Mouse (Mus musculus): ENCODE measurements around the gene Tes3-ps.

Gene Tes3-ps

DNA sequence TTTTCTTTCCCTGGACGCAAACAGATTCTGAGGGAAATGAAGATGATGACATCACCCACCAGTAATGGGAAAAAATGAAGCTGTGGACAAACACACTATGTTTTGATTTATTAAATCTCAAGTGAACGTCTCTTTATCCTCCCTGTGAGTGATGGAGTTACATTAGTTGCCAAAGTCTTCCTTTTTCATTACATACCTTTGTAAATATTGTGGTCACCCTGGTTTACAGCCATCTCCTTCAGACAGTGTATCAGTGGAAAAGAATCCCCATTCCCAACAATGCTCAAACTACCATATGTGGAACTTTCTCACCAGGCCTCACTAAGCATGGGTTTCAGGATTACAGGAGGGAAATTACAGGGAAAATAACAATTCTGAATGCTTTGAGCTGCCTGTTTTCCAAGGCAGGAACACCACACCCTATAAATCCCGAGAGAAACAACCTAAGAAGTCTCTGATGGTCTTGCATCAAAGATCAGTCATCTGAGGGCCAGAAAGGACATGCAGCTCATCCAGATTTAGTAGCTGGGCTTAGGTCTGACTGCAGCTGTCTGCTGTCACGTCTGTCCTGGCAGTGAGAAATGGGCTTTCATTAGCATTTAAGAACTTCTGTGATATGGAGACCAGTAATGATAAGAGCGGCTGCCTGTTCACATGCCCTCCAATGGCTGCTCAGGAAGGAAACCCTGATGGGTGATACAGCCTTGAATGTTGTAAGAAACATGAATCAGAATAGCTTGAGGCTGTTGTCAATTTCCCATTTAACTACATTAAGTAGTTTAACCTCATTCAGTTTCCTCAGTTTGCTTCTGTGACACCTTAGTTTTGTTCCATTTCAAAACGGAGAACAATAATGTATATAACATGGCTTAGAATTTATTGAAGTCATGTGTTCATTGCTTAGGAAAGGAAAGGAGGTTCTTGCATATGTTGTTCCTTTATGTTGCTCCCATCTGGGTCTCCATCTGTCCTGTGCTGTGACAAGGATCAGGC, at the start of gene Tes3-ps:
TSS of gene Tes3-ps (plus strand) at position 943 of the 993 bp plus-strand sequence.
- no peak for DNase-seq

DNA sequence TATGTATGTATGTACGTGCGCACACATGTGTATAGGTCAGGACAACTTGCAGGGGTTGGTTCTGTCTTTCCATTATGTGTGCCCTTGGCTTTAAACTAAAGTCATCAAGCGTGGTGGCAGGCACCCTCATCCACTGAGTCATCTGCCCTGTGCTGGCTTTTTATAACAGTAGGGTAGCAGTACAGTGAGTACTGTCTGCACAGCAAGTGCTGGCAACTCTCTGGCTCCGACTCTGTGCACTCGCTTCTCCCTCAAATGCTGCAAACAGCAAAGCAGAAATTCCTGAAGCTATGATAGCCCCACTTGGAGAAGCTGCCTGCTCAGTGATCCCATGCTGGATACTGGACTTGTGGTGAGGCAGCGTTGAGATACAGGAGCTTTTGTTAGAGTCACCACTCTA, 48.7 kb upstream of the Tes3-ps start:
- DNase-seq, result no peak

DNA sequence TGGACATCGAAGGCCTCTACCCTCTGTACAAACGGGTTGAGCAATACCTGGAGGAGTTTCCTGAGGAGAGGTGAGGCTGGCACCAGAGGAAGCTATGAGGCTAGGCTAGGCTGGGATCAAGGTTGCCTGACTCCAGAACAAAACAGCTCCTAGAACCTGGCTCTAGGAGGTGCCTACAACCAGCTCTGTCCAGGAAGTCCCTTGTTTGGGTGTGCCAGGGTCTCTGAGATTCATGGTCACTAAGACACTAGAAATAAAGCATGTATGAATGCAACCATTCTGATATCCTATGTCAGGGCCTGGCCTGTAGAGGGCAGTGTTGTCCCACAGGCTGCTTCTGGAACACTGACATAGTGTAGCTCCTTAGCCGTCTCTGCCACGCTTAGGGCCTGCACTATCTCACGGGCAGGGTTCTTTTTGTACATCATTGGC, 43.8 kb upstream of the Tes3-ps start:
- DNase-seq, result peak; percentile 68

DNA sequence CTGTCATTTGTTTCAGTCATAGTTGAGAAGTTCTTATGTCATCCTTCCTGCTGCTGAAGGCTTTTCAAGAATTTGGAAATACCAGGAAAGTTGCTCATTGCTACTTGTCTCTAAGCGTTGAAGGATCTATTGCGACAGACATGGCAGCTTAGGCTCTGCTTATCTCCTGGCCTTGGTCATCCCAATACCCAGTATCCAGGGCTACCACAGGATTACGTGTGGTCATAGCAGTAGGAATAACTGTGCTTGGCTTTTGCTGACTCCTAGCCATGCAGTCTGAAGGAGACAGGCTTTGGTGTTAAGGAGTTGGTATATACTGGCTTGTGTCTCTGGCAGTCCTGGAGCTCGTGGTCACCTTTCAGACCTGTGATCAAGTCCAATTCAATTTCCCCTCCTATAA, 32.8 kb upstream of the Tes3-ps start:
- no peak for DNase-seq

DNA sequence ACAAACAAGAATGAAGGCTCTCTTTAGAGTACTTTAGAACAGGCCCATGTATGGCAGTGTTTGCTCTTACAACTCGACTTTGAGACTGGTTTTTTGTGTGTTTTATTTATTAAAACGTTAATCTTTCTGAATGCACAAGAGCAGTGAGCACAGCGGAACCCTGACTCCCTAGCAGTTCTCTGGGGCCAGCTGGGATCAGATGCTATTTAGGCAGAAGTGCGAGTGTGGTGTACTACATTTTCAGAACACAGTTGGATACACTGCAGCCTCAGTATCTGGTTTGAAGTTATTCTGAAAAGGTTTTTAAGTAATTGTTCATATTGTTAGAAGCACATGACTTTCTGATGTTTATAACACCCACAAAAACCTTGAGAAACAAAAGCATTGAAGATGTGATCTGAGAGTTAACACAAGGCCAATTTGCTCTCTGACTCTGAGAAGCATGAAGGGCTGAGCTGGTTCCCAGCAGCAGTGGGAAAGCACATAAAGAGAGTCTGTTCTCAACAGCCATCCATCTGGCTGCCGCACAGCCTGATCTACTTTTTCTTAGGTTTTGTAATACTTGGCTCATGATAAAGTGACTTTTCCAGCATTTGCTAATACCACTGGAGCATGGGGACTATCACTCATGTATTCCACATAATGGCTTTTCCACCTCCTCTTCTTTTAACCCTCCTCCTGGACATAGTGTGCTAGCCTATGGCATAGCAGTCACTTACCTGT, 32.3 kb upstream of the Tes3-ps start:
- no peak for DNase-seq

DNA sequence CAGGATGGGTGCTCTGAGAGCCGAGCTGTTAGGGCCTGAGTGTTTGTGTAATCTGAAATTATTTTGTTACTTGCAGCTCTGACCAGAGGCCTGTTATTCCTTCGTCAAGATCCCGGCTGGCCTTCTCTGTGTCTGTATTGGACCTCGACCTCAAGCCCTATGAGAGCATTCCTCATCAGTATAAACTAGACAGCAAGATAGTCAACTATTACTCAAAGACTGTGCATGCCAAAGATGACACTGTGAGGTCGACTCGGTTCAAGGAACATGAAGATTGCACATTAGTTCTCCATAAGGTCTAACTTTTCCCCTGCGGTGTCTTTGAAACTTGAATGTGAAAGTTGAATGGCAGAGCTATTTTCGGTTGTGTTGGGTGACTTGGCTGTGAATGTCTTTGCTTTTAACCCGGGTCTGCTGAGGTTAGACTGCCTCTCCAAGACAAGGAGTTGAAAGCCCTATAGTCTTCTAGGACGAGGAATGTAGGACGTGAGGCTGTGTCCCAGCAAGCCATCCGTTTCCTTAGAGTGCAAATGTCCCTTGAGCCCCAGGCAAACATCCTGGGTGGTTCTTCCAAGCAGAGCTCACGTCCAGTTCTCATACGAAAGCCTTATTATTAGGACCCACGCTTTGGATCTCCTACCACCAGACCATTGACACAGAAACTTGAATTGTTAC, 31.5 kb upstream of the Tes3-ps start:
- no peak for DNase-seq

DNA sequence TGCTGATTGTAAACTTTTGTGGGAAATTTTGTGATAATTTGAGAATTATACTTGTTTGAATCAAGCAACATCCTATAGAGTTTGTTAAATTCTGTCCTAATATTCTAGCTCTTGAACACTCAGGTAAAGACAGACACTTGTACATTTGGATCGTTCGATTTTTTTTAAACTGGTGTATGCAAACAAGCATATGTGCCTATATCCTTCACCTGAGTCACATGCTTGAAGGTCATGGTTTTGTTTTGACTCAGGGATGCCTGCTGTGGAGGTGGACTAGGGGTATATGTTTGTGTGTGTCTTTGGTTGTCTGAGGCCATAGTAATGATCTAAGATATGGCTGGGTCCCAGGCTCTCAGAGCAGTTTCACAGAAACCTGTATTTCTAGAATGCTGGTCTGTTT, 30.2 kb upstream of the Tes3-ps start:
- DNase-seq, result no peak

DNA sequence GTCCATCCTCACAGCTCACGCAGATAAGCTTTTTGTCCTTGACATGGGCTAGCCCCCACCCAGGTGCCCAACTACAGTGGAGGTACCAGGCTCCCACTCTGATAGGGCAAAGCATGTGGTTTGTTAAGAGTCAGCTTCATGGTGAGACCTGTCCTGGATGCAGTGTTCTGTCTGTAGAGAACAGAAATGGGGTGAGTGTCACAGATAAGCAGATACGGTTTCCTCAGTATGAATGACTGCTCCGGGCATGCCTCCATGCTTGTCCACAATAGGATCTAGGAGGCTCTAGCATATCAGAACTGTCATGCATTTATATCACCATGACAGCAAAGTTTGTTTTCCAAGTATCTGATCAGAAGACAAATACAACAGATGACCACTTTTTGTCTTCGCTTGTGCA, 27.2 kb upstream of the Tes3-ps start:
- no peak for DNase-seq

DNA sequence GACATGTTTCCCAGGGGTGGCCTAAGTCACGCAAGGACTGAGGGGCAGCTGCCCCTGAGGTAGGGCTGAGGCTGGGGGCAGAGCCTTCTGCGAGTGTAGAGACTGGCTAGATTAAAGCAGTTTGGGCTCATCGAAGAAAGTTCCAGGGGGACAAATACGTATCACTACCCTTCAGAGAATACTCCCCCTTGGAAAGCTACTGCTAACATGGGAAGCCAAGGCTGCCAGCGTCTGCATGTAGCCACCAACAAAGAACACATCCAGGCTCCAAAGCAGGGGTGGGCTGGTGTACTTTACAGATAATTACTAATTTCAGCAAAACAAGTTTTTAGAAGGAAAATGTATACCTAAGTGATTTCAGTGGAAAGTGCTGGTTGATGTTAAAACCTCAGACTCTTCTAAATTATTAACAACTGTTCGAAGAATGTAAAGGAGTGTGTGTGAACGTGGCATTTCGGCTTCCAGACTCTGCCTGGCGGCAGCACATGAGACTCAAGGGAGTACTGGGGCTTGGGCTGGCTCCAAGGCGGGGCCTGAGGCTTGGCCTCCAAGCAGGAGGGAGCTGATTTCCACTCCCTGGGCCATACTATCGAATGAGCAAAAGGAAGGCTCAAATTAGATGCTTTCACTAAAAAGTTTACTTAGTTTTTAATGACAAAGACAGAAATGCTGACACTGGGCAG, 26.6 kb upstream of the Tes3-ps start:
- no peak for DNase-seq

DNA sequence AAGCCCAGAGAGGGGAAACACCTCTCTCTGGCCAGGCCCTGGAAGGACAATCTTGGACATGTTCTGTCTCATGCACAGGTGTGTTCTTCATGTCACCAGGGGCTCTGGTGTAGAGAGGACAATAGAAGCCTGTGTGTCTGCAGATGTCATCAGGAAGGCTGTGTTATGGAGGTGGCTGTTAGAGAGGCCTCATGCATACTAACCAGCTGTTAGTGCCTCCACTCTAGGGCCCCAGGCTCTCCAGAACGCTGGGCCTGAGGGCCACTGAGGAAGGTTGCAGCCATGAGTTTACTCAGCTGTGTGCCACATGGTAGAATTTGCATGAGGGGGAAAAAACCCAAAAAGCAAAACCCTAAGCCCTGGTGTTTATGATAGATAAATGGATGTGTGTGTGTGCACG, 25.5 kb upstream of the Tes3-ps start:
- no peak for DNase-seq

DNA sequence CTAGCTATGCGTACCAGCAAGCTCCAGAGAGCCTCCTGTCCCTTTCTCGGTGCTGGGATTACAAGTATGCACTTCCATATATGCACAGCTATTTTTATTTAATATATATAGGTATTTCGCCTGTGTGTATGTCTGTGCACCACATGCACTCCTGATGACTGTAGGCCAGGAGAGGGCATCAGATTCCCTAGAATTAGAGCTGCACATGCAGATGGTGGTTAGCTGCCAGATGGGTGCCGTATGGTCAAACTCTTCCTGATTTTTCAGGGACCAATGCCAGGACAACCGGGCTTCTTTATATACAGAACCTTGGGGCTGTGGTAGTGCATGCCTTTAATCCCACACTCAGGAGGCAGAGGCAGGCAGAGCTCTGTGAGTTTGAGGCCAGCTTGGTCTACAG, 24.1 kb upstream of the Tes3-ps start:
- DNase-seq, result no peak

DNA sequence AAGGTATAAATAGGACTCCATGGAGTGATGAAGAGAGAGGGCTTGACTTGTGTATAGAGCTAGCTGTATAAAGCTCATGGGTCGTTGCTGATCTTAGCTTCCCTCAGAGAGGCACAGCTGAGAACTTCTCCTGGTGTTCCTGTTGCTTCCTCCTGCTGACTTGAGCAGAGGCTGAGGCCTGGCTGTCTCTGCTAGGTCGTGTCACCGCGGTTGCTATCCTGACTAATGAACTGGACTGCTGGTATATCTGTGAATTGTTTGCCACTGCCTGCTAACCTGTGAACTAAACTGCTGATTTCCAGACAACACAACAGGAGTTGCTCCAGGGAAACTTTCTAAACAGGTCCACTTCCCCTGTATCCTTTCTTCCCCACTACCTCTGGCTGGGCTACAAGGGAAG, 22.8 kb upstream of the Tes3-ps start:
- DNase-seq, result no peak

DNA sequence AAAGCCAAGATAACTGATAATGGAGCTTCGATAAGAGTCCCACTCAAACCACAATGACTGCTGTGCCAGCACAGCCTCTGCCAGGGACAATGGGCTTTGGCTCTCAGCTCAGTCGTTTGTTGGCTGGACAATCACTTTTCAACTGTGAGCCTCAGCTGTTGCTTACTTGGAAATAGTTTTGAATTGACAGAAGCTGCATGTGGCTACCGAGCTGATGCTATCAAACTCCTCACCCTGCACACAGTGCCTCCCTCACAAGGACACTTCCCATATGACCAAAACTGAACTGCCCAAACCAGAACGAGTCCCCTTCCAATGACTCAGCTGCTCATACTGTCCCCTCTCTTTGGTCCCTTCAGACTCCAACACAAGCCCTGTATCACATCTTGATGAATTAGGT, 22.3 kb upstream of the Tes3-ps start:
- no peak for DNase-seq

DNA sequence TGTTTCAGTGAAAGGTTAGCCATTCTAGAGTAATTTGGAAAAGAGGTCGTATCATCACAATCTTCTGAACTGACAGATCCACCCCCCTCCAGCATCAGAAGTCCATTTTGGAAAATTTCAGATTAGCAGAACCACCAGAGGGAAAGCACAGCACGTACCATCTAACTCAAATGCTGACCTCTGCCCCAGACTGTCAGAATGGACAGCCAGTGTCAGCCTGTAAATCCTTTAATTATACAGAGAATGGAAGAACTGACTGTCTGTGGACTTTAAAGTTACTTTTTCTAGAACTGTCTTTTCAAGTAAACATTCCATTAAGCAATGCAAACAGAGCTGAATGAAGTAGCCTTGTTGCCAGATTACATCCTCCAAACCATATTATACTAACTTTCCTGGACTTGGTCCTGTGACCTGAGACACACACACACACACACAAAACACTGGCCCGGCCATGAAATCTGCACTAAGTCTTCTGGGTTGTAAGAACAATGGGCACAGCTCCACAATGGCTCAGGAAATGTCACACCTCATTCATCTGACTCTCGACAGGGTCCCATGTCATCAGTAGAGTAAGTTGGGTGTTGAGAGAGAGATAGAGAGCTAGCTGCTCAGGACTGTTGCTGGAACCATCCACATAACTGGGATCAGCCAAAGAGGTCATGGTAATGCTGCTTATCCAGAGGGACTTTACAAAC, 21.0 kb upstream of the Tes3-ps start:
- DNase-seq, result no peak

DNA sequence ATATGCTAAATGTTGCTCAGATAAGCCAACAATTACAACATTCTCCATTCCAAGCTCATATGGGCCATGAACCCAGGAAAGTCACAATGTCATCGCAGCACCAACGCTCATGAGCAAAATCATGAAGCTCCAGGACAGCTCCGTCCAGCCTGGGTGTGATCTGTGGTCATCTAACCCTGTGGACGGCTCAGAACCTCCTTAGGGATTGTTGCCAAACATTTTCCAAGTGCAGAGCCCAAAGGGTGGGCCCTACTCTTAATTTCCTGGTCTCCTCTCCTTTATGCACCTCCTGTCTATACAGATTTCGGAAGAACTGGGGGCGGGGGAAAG, 20.5 kb upstream of the Tes3-ps start:
- DNase-seq, result no peak

DNA sequence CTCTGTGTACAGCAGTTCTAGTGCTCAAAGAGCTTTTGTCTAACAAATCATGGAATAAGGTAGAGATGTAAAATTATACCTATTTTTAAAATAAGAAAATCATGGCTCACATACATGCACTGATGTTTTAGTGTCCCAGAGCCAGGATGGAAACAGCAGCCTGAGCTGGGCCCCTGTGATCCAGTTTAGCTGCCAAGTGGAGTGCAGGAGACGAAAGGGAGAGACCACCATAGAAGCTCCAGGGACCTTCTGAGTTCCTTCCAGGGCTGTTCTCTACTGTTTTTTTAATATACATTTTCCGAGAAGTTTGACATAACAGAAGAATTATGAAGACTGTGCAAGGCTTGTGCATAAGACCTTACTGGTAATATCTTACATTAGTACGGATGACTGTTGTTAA, 15.2 kb upstream of the Tes3-ps start:
- no peak for DNase-seq

DNA sequence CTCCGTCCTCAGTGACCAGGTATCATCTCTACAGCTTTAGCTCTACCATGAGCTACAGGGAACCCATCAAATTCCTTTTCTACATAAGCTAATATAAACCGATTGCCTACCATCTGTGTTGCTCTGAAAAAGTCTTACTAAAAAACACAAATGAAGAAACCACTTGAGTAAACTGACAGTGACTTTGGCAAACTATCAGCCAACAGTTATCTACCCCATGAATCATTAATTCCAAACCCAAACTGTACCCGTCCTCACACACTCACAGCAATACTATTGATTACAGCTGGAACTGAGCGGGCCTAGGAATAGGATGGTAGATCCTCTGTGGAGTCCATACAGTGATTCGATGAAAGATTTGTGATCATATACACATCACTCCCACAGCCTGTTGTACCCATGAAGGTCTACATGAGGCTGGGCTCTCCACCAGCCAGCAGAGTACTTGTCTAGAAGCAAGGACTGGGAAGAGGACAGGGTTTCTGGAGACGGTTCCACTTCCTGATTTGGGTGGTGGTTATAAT, 14.2 kb upstream of the Tes3-ps start:
- DNase-seq, result no peak

DNA sequence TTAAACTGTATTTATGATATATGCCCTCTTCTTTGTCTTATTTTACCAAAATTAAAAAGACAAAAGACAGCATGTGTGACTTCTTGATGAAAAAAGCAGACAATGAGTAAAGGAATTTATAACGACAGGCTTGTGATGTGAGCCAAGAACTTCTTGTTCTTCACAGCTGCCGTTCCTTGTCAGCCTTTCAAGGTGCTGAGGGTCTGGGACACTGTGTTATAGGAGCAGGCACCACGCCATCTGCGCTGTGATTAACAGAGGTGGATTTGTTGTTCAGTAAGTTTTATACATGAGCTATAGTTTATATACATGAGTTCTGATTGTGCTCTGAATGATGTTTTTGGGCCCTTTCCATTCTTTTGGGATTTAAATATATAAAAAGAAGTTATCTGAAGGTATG, 13.7 kb upstream of the Tes3-ps start:
- no peak for DNase-seq

DNA sequence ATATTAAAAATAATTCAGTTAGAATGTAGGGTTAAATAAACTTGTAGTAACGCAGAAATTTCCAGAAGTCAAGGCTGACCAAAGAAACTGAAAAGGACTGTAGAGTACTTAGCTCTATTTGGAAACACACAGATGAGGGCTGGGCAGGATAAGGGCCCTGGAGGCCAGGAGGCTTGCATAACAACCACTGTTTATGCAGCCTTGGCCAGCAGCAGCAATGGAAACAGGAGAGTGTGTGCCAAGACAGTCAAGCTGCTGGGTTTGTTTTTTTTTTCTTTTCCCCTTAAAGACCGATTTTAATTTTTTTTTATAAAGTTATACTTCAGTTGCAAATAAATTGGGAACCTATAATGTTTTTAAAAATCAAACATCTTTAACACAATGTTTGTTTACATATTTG, 13.1 kb upstream of the Tes3-ps start:
- peak; percentile 31 for DNase-seq

DNA sequence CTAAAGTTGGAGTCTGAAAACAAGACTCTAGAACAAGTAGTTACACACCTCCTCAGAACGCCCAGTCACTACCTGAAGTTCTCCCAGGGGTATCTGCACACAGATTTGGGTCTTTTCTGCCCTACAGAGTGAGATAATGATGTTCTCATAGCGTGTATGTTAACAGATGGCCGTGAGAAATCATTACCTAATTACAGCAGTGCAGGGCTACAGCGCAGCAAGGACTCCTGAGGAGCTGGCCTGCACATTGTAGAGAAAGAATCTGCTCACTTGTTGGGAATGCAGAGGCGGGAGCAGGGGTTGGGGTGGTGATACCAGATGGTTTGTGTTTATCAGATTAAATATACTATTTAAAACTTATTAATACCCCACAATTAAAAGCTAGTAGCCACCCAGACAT, 12.6 kb upstream of the Tes3-ps start:
- peak; percentile 22 for DNase-seq

DNA sequence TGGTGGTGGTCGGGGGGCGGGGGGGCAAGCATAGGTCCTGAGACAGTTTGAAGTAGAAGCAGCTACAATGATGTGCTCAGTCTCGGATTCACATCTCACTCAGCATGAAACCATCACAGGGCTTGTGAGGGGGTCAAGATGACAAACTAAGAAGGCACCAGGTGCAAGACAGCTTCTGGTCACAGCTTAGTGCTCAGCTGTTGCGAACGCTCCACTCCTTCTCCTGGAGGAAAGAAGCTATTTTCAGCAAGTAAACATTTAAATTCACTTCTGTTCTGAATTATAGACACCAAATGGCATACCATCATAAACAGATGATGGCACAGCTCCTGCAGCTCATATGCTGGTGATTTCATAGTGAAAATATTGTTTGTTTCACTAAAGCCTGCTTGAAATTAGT, 7.7 kb upstream of the Tes3-ps start:
- DNase-seq, result no peak

DNA sequence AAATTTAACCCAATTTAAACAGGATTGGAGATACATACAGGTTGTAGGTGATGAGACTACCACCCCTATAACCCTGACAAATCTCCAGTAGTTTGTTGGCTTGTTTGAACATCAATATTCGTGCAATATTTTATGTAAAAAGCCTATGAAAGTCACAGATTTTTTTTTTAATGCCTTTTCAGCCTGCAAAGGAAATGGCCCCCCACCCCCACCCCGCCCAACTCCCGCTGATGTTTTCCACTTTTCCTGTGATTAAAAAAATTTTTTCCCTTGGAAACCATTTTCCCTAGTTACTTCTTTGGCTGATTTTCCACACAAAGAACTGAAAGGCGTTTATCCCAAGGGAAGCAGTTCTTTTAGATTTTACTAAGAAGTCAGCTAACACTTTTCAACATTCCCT, 11.4 kb downstream of the Tes3-ps start, which contains the start of gene Ecm2:
TSS of gene Ecm2 (plus strand) at position 301 of the 400 bp plus-strand sequence.
- DNase-seq, result no peak
